In genomic region chr2:180966092-180966882, GRCm38 (mm10) we compare ENCODE assay signal across 8 mouse cellular contexts. TPM values are rescaled to one million over a fixed set of nuclear protein-coding genes. Genes with fewer than 3 reads are reported as not detected.
DNase-seq lines count a peak whose midpoint lies in the region; ATAC-seq lines count a peak whose summit lies in the region.

No protein-coding gene starts in this region.

- H3K4me1 ChIP-seq in hindbrain, embryonic 11.5 days (replicated peaks; ENCODE audit: control insufficient read depth, insufficient read depth, low read length) = peaks cover 7% of the 10 kb centered on the region; the same call in 1 of the 2 replicates
- peaks cover 29% of the 10 kb centered on the region for H3K4me1 ChIP-seq in liver, embryonic 11.5 days (replicated peaks; ENCODE audit: control insufficient read depth, insufficient read depth, low read length)
- H3K4me1 ChIP-seq in neural tube, embryonic 15.5 days = peaks cover 24% of the 10 kb centered on the region

- 16% methylated on average over 14 of the region's 14 CpGs for WGBS in hindbrain, embryonic 11.5 days
- WGBS in liver, embryonic 11.5 days = 15% methylated on average over 14 of the region's 14 CpGs
- WGBS in neural tube, embryonic 15.5 days = 11% methylated on average over 14 of the region's 14 CpGs

- peak; percentile 41 for DNase-seq in embryo, embryonic 11 days
- DNase-seq in embryo, embryonic 10 days (ENCODE audit: low spot score) = no peak
- DNase-seq in A20 (ENCODE audit: low read depth, low spot score) = peak; percentile 71
- DNase-seq in cerebellum, adult 9-11 months = peak; percentile 50
- no peak for DNase-seq in hindbrain, embryonic 11.5 days (ENCODE audit: low spot score)
- DNase-seq in liver, embryonic 11.5 days (ENCODE audit: low spot score) = no peak
- DNase-seq in gastrocnemius, postnatal 25 days = no peak

- peak overlapping the region; percentile 95 for H3K4me2 ChIP-seq in hindbrain, embryonic 11.5 days (replicated peaks; ENCODE audit: low read depth, low read length)
- H3K4me2 ChIP-seq in liver, embryonic 11.5 days = peak overlapping the region; percentile 81
- peak overlapping the region; percentile 89 for H3K4me2 ChIP-seq in neural tube, embryonic 15.5 days

- H3K4me3 ChIP-seq in hindbrain, embryonic 11.5 days (ENCODE audit: low read depth, low read length) = peak overlapping the region; percentile 92
- H3K4me3 ChIP-seq in liver, embryonic 11.5 days (ENCODE audit: low read depth, low read length) = peak overlapping the region; percentile 86
- H3K4me3 ChIP-seq in neural tube, embryonic 15.5 days (replicated peaks) = peak overlapping the region; percentile 79

- H3K9me3 ChIP-seq in hindbrain, embryonic 11.5 days (ENCODE audit: control insufficient read depth, low read length) = no peaks in the 10 kb centered on the region
- no peaks in the 10 kb centered on the region for H3K9me3 ChIP-seq in liver, embryonic 11.5 days (ENCODE audit: control insufficient read depth, low read length)
- no peaks in the 10 kb centered on the region for H3K9me3 ChIP-seq in neural tube, embryonic 15.5 days (replicated peaks)

- H3K27me3 ChIP-seq in hindbrain, embryonic 11.5 days (ENCODE audit: control insufficient read depth, insufficient read depth, low read length) = no peaks in the 10 kb centered on the region
- H3K27me3 ChIP-seq in liver, embryonic 11.5 days (replicated peaks; ENCODE audit: control insufficient read depth, insufficient read depth, low read length) = no peaks in the 10 kb centered on the region
- no peaks in the 10 kb centered on the region for H3K27me3 ChIP-seq in neural tube, embryonic 15.5 days (replicated peaks)

- H3K36me3 ChIP-seq in hindbrain, embryonic 11.5 days (ENCODE audit: control insufficient read depth, insufficient read depth, low read length) = 0 out of 2 replicates have a peak, but pooled peaks cover 2% of the 10 kb centered on the region
- peaks cover 7% of the 10 kb centered on the region for H3K36me3 ChIP-seq in liver, embryonic 11.5 days (ENCODE audit: control insufficient read depth, insufficient read depth, low read length)
- peaks cover 13% of the 10 kb centered on the region for H3K36me3 ChIP-seq in neural tube, embryonic 15.5 days

- H3K9ac ChIP-seq in hindbrain, embryonic 11.5 days (ENCODE audit: low read depth, low read length) = peak overlapping the region; percentile 92
- H3K9ac ChIP-seq in liver, embryonic 11.5 days (ENCODE audit: low read depth, low read length) = peak overlapping the region; percentile 85
- peak overlapping the region; percentile 89 for H3K9ac ChIP-seq in neural tube, embryonic 15.5 days (replicated peaks)

- ATAC-seq in hindbrain, embryonic 11.5 days (ENCODE audit: low FRiP score) = no peak
- ATAC-seq in liver, embryonic 11.5 days (replicated peaks; ENCODE audit: low FRiP score) = no peak
- 0 out of 2 replicates have a peak, but pooled peaks have one; percentile 49 for ATAC-seq in neural tube, embryonic 15.5 days (ENCODE audit: low FRiP score)

- H3K27ac ChIP-seq in hindbrain, embryonic 11.5 days (ENCODE audit: low read depth, low read length) = peak overlapping the region; percentile 83
- peak overlapping the region; percentile 91; the same call in 1 of the 2 replicates for H3K27ac ChIP-seq in liver, embryonic 11.5 days (ENCODE audit: low read depth, low read length)
- H3K27ac ChIP-seq in neural tube, embryonic 15.5 days (replicated peaks) = peak overlapping the region; percentile 90

RNA-seq across cellular contexts. Expression of gene Arfgap1, which starts 0.7 kb away (rescaled TPM):
- polyA plus RNA-seq in hindbrain, embryonic 11.5 days (2014; fragmentation: Nextera tagmentation; extraction: Ambion mirVana) = 50.2 and 50.5 TPM in 2 replicates
- 57.6 and 62.4 TPM in 2 replicates for polyA plus RNA-seq in liver, embryonic 11.5 days (2014; fragmentation: Nextera tagmentation; extraction: Ambion mirVana)
- polyA plus RNA-seq in neural tube, embryonic 15.5 days (2015; fragmentation: Nextera tagmentation; extraction: Ambion mirVana) = 114 and 124 TPM in 2 replicates
- 10 to 100 TPM; 26.6 to 33.7 TPM for total RNA-seq in gastrocnemius, postnatal 25 days (2021)

RNA-seq across cellular contexts. Expression of gene Nkain4, which starts 11.8 kb away (rescaled TPM):
- 80.5 and 91.5 TPM in 2 replicates for polyA plus RNA-seq in hindbrain, embryonic 11.5 days (2014; fragmentation: Nextera tagmentation; extraction: Ambion mirVana)
- 5.3 and 6.8 TPM in 2 replicates for polyA plus RNA-seq in liver, embryonic 11.5 days (2014; fragmentation: Nextera tagmentation; extraction: Ambion mirVana)
- 89.0 and 91.1 TPM in 2 replicates for polyA plus RNA-seq in neural tube, embryonic 15.5 days (2015; fragmentation: Nextera tagmentation; extraction: Ambion mirVana)
- under 1 TPM in 1 of 2 experiments, not detected in 1; 0.49 TPM for total RNA-seq in gastrocnemius, postnatal 25 days (2021)

RNA-seq across cellular contexts. Expression of gene Col20a1, which starts 20.0 kb away (rescaled TPM):
- polyA plus RNA-seq in hindbrain, embryonic 11.5 days (2014; fragmentation: Nextera tagmentation; extraction: Ambion mirVana) = 0.56 and 0.78 TPM in 2 replicates
- 0.10 and 0.16 TPM in 2 replicates for polyA plus RNA-seq in liver, embryonic 11.5 days (2014; fragmentation: Nextera tagmentation; extraction: Ambion mirVana)
- polyA plus RNA-seq in neural tube, embryonic 15.5 days (2015; fragmentation: Nextera tagmentation; extraction: Ambion mirVana) = 0.14 and 0.67 TPM in 2 replicates
- 1 to 10 TPM; 2.3 to 2.9 TPM for total RNA-seq in gastrocnemius, postnatal 25 days (2021)

RNA-seq across cellular contexts. Expression of gene Birc7, which starts 37.5 kb away (rescaled TPM):
- 0.49 and 0.65 TPM in 2 replicates for polyA plus RNA-seq in hindbrain, embryonic 11.5 days (2014; fragmentation: Nextera tagmentation; extraction: Ambion mirVana)
- polyA plus RNA-seq in liver, embryonic 11.5 days (2014; fragmentation: Nextera tagmentation; extraction: Ambion mirVana) = not detected in 2 replicates
- polyA plus RNA-seq in neural tube, embryonic 15.5 days (2015; fragmentation: Nextera tagmentation; extraction: Ambion mirVana) = 0.20 TPM in 1 of 2 replicates, not detected in the other
- not detected for total RNA-seq in gastrocnemius, postnatal 25 days (2021)

RNA-seq across cellular contexts. Expression of gene Ythdf1, which starts 45.5 kb away (rescaled TPM):
- polyA plus RNA-seq in hindbrain, embryonic 11.5 days (2014; fragmentation: Nextera tagmentation; extraction: Ambion mirVana) = 57.3 and 69.4 TPM in 2 replicates
- polyA plus RNA-seq in liver, embryonic 11.5 days (2014; fragmentation: Nextera tagmentation; extraction: Ambion mirVana) = 59.2 and 64.8 TPM in 2 replicates
- polyA plus RNA-seq in neural tube, embryonic 15.5 days (2015; fragmentation: Nextera tagmentation; extraction: Ambion mirVana) = 48.2 and 50.0 TPM in 2 replicates
- total RNA-seq in gastrocnemius, postnatal 25 days (2021) = 10 to 100 TPM; 31.9 to 34.1 TPM

Comparison
In these comparisons a context has a peak if more than half of its experiments do, and no peak if none do; other contexts are left out.
1. DNase-seq: peak in embryo, embryonic 11 days (single experiment), A20 (single experiment) and cerebellum, adult 9-11 months (single experiment); none in embryo, embryonic 10 days (single experiment), hindbrain, embryonic 11.5 days (single experiment), liver, embryonic 11.5 days (single experiment) and gastrocnemius, postnatal 25 days (single experiment).
2. RNA of gene Nkain4, which starts 11.8 kb away (polyA plus RNA-seq): 89.0 to 91.1 TPM in neural tube, embryonic 15.5 days and 80.5 to 91.5 TPM in hindbrain, embryonic 11.5 days; 5.3 to 6.8 TPM in liver, embryonic 11.5 days; every median in the first group is over 10 times any median in the second.
3. Peak in every context shown above with its lines, with median percentiles within 50 percentile points of each other: H3K27ac ChIP-seq, H3K4me2 ChIP-seq, H3K4me3 ChIP-seq and H3K9ac ChIP-seq.